Mouse (Mus musculus) lung, postnatal 0 days (tissue): ENCODE measurements at regions not wholly inside any gene's neighbourhood (a gene's known extent, or its start where the extent isn't known, plus 50 kb on each side); places are given as distances from the start of the nearest gene placed in this dataset.
A peak's percentile ranks its signal among the peaks of the same experiment; 100 is the strongest.

Experiments used
- ATAC-seq: fragments of 200-750 bp; cut with Nextera tagmentation; 2 replicates; pipeline ENCODE4 v1.8.0; 2017; ENCODE audit warnings: moderate library complexity
- DNase-seq: peaks from one replicate; pipeline ENCODE4 v3.0.0-alpha.2; 2016; ENCODE audit warnings: low spot score
- H3K27ac ChIP-seq: fragments of 300-500 bp; sonication (generic); 2 replicates; pipeline ENCODE4 v1.5.1; 2014; ENCODE audit warnings: antibody characterized with exemption, mild to moderate bottlenecking, low read length, mixed read lengths
- H3K27me3 ChIP-seq: fragments of 300-500 bp; sonication (generic); replicated peaks from 2 replicates; pipeline ENCODE4 v1.6.1; 2014; ENCODE audit warnings: low read length, mixed read lengths; ENCODE audit not compliant: insufficient read depth
- H3K36me3 ChIP-seq: fragments of 300-500 bp; sonication (generic); 2 replicates; pipeline ENCODE4 v1.6.1; 2014; ENCODE audit warnings: low read length, mixed read lengths; ENCODE audit not compliant: insufficient read depth
- H3K4me1 ChIP-seq: fragments of 300-500 bp; sonication (generic); 2 replicates; pipeline ENCODE4 v1.6.1; 2014; ENCODE audit warnings: antibody characterized with exemption, low read depth, low read length, mixed read lengths; ENCODE audit not compliant: insufficient read depth
- H3K4me2 ChIP-seq: fragments of 300-500 bp; sonication (generic); replicated peaks from 2 replicates; pipeline ENCODE4 v1.6.1; 2014; ENCODE audit warnings: low read depth, mild to moderate bottlenecking, low read length, moderate library complexity, mixed read lengths
- H3K4me3 ChIP-seq: fragments of 300-500 bp; sonication (generic); 2 replicates; pipeline ENCODE4 v1.5.1; 2014; ENCODE audit warnings: low read depth, low read length
- H3K9ac ChIP-seq: fragments of 300-500 bp; sonication (generic); replicated peaks from 2 replicates; pipeline ENCODE4 v1.6.1; 2014; ENCODE audit warnings: low read depth, mild to moderate bottlenecking
- H3K9me3 ChIP-seq: fragments of 300-500 bp; sonication (generic); 2 replicates; pipeline ENCODE4 v1.6.1; 2016; ENCODE audit warnings: low read length, mixed read lengths
- CTCF ChIP-seq: IDR thresholded peaks from 2 replicates; pipeline ENCODE4 v1.5.1; 2016; ENCODE audit warnings: antibody characterized with exemption, mild to moderate bottlenecking
- EP300 ChIP-seq: IDR thresholded peaks from 2 replicates; pipeline ENCODE4 v1.6.1; 2016; ENCODE audit warnings: antibody characterized with exemption, mild to moderate bottlenecking, control low read depth
- WGBS: fragments of 180-500 bp; shearing (Covaris S2); extraction: QIAGEN DNeasy Blood & Tissue Kit; methylation state at CpG from one replicate; pipeline ENCODE4 v1.1.7; 2014; 5-methylcytosine and 5-hydroxymethylcytosine counted together

DNA sequence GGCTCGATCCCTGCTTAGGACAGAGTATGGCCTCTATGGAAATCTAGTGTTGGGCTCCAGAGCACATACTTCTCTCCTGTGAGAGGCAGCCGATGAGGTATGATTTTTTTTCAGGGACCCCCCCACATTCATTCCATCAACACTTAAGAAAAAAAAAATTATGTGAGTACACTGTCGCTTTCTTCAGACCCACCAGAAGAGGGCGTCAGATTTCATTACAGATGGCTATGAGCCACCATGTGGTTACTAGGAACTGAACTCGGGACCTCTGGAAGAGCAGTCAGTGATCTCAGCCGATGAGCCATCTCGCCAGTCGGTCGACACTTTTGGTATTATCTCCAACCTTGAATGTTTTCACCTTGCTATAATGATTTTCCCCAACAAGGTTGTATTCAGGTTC lies 145.4 kb upstream of the Plxnc1 start:
- Histone ChIP-seq H3K4me3 (no peak overlapping the region), H3K4me2 (no peak overlapping the region), H3K4me1 (peaks cover 4% of the 10 kb centered on the region; the same call in 1 of the 2 replicates), H3K9ac (no peak overlapping the region), H3K36me3 (no peaks in the 10 kb centered on the region), H3K27ac (no peak overlapping the region), H3K9me3 (no peaks in the 10 kb centered on the region), H3K27me3 (no peaks in the 10 kb centered on the region)
- 87% methylated on average over 9 of the region's 9 CpGs for WGBS
- DNase-seq (no peak), ATAC-seq (no peak)
- peak; percentile 43; the same call in 1 of the 2 replicates for TF ChIP-seq CTCF
- no peak for TF ChIP-seq EP300

DNA sequence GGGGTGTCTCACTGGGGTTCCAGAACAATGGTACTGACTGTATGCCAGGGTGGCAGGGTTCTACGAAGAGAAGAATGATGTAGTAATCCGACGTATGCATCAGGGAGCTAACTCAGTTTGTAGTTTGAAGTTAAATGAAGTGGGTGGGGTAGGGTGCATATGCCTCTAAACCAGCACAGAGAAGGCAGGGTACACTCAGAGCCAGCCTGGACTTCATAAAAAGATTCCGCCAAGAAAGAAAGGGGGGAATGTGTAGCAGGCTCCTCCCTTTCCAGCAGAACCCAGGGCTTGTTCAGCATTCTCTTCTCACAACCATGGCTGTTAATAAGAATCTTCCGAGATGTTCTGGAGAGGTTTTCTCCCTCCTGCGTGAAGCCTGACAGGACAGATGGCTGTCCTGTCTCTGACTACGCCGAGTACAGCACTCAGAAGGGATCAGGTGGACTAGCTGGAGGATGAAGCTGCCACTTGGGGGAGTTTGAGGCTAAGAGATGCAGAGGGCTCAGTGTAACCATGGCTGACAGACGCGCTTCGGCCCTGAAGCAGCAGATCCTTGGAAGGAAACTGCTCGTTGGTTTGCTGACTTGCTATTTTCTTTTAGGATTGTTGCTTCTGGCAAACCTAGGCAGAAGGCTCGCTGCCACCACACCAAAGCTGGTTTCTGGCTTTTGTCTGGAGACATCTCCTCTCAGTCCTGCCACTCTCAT lies 143.4 kb upstream of the Plxnc1 start:
- H3K27ac ChIP-seq = no peak overlapping the region
- no peaks in the 10 kb centered on the region for H3K27me3 ChIP-seq
- no peaks in the 10 kb centered on the region for H3K36me3 ChIP-seq
- peaks cover 4% of the 10 kb centered on the region; the same call in 1 of the 2 replicates for H3K4me1 ChIP-seq
- 36% methylated on average over 13 of the region's 13 CpGs for WGBS
- H3K4me3 ChIP-seq = no peak overlapping the region
- peak; percentile 90 for DNase-seq
- no peak overlapping the region for H3K9ac ChIP-seq
- no peak overlapping the region for H3K4me2 ChIP-seq
- H3K9me3 ChIP-seq = no peaks in the 10 kb centered on the region
- no peak for TF ChIP-seq EP300
- TF ChIP-seq CTCF = peak; percentile 90
- peak; percentile 81 for ATAC-seq

DNA sequence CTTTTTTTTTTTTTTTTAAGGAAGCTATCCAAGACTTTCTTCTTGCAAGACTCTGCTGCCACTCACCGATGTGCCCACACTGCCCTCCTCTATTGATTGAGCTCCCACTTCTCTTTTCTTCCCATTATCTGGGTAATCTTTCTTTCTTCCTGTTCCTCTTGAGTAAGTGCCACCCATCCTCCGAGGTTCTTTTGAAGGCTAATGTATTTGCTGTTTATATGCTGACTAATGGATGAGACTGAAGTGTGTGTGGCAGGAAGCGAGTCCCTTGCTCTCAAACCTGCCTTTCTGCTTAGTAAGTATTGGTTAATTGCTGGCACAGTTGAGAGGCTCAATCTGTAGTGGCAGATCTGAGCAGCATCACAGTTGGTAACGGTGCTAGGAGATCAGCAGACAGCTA lies 142.1 kb upstream of the Plxnc1 start:
- WGBS = 26% methylated on average over 4 of the region's 4 CpGs
- Histone ChIP-seq H3K9ac (no peak overlapping the region), H3K4me2 (no peak overlapping the region), H3K36me3 (no peaks in the 10 kb centered on the region), H3K27me3 (no peaks in the 10 kb centered on the region), H3K4me3 (no peak overlapping the region), H3K9me3 (no peaks in the 10 kb centered on the region), H3K4me1 (peaks cover 4% of the 10 kb centered on the region; the same call in 1 of the 2 replicates), H3K27ac (no peak overlapping the region)
- TF ChIP-seq EP300 = no peak
- no peak for TF ChIP-seq CTCF
- DNase-seq (peak; percentile 77), ATAC-seq (peak; percentile 58)

DNA sequence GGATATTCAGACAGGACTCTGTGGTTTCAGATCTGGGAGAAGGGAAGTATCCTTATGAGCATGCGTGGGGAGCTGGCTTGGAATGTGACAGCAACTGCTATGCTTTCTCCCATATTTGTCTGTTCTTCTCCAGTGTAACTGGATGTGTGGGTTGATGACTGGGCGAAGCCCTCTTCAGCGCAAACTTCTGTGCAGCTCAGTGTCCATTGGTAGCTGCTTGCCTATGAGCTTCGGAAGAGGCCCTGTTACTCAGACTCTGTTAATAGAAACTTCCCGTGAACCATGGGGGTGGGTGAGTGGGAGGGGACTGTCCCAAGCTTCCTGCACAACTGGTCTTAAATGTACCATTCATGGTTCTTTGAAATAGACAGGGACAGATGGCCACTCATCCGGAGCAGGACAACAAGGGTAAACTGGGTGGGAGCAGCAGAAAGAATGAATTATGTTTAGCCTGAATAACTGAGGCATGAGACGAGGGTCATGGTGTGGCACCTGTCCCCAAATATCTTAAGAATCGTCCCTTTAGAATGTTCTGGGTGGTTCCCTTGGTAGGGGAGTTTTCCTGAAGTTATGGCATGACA lies 141.1 kb upstream of the Plxnc1 start:
- H3K9ac ChIP-seq = no peak overlapping the region
- H3K4me1 ChIP-seq = peaks cover 4% of the 10 kb centered on the region; the same call in 1 of the 2 replicates
- 69% methylated on average over 8 of the region's 8 CpGs for WGBS
- H3K27ac ChIP-seq = no peak overlapping the region
- H3K4me2 ChIP-seq = no peak overlapping the region
- no peak for DNase-seq
- H3K27me3 ChIP-seq = no peaks in the 10 kb centered on the region
- H3K4me3 ChIP-seq = no peak overlapping the region
- no peaks in the 10 kb centered on the region for H3K36me3 ChIP-seq
- 0 out of 2 replicates have a peak, but pooled peaks have one; percentile 21 for ATAC-seq
- H3K9me3 ChIP-seq = no peaks in the 10 kb centered on the region
- no peak for TF ChIP-seq CTCF
- no peak for TF ChIP-seq EP300

DNA sequence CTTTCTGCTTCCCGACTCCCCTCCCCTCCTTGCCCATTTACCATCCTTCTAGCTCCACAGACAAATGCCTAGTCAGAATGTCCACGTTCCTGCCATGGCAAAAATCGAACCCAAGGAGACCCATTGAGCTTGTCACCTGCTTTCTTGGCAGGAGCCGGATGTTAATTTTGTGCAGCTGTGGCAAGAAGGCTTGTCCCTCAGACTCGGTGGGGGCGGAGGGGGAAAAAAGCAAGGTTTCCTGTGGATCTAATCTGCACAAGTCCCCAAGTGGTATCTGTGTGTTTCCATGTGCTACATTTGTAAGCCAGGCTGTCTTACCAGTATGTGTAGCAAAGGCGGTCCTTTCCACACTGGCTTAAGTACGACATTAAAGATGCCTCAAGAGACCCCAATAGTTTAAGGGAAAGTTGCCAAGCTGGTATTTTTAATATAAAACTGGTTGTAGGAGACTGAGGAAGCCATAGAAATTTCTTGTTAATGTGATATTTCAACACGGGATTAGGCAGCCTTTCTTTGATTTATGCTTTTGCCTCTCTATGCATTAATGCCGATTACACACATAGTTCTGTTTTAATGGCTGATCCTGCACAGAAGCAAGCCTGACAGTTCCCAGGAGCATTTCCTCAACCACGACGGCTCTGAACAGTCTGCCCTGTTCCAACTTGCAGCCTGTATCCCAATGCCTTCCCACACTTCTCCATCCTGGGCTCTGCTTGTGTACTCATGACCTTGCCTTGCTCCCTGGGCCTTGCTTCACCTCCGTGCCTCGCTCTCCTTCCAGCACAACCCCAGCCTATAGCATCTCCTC lies 138.9 kb upstream of the Plxnc1 start:
- 69% methylated on average over 14 of the region's 14 CpGs for WGBS
- Histone ChIP-seq H3K27me3 (no peaks in the 10 kb centered on the region), H3K4me2 (no peak overlapping the region), H3K36me3 (no peaks in the 10 kb centered on the region), H3K9me3 (no peaks in the 10 kb centered on the region), H3K4me3 (no peak overlapping the region), H3K27ac (no peak overlapping the region), H3K4me1 (peaks cover 4% of the 10 kb centered on the region; the same call in 1 of the 2 replicates), H3K9ac (no peak overlapping the region)
- ATAC-seq = no peak
- no peak for TF ChIP-seq CTCF
- TF ChIP-seq EP300 = no peak
- no peak for DNase-seq

DNA sequence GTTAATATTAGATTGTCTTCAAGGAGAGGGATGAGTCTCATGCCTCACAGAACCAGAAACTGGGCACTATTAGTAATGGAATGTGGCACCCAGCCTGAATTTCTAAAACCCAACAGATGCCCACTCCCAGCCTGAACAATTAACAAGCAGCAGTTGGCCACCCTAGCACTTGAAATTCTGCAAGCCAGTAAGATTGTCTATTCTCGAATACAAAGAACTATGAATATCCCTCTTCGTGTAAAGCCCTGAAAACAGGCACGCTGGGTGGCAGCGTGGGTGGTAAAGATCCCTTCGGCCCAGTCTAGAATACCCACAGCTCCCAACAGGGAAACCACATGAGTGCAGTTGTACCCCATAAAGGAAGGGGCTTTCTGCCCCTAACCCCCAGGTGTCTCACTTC lies 138.0 kb upstream of the Plxnc1 start:
- ATAC-seq (no peak), DNase-seq (no peak)
- no peak overlapping the region for H3K4me3 ChIP-seq
- H3K4me1 ChIP-seq = peaks cover 4% of the 10 kb centered on the region; the same call in 1 of the 2 replicates
- H3K36me3 ChIP-seq = no peaks in the 10 kb centered on the region
- WGBS = 93% methylated on average over 5 of the region's 5 CpGs
- no peak for TF ChIP-seq EP300
- TF ChIP-seq CTCF = no peak
- no peak overlapping the region for H3K9ac ChIP-seq
- H3K4me2 ChIP-seq = no peak overlapping the region
- H3K9me3 ChIP-seq = no peaks in the 10 kb centered on the region
- H3K27me3 ChIP-seq = no peaks in the 10 kb centered on the region
- H3K27ac ChIP-seq = no peak overlapping the region
